Mouse (Mus musculus) thymus, postnatal 36 days (tissue): ENCODE measurements around the gene Rnf43.

Experiments used
- DNase-seq, 2 experiments: peaks; one replicate each; pipeline ENCODE4 v3.0.0; 2022; ENCODE audit warnings: mixed read lengths in 2 of 2

Rnf43 gene

DNA sequence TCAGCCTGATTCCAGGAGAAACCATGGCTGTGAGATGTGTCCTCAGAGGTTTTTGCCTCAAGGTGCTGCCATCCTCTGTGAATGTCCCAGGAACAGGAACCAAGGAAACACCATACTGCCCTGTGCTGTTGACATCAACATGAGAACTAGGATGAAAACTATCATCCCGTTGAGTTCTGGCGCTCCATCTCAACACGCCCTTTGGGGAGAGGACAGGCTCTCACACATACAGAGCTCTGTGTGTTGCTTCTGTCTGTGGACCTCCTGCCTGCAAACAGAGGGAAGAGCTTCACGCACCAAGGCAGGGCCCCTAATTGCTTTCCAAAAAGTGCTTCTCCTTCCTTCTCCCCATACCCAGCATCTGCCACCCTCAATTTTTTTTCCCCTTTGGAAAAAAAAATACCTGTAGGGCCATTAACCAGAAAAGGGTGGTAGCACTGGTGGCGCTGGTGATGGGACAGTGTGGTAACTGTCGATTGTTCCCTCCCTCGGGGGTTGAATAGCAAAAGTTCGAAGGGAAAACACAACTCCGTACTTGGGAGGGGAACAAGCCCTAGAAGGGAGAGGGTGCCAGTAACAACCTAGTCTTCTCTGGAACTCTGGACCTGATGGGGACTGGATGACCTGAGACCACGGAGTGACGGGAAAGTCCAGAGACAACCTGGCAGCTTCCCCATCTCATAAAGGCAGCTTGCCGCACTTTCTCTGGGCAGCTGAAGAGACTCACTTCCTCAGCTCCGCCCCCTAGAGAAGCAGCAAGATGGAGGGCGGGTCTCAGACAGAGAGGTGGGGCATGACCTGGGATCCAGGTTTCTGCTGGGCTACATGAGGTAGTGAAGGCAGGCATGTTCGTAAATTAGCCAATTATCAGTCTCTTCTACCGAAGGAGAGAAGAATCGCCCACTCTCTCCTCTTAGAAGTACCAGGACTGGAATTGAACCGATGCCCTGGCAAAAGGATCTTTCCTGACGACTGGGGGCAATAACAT lies 85.9 kb downstream of the Rnf43 start:
- DNase-seq, result peak; percentile 87 to 92

DNA sequence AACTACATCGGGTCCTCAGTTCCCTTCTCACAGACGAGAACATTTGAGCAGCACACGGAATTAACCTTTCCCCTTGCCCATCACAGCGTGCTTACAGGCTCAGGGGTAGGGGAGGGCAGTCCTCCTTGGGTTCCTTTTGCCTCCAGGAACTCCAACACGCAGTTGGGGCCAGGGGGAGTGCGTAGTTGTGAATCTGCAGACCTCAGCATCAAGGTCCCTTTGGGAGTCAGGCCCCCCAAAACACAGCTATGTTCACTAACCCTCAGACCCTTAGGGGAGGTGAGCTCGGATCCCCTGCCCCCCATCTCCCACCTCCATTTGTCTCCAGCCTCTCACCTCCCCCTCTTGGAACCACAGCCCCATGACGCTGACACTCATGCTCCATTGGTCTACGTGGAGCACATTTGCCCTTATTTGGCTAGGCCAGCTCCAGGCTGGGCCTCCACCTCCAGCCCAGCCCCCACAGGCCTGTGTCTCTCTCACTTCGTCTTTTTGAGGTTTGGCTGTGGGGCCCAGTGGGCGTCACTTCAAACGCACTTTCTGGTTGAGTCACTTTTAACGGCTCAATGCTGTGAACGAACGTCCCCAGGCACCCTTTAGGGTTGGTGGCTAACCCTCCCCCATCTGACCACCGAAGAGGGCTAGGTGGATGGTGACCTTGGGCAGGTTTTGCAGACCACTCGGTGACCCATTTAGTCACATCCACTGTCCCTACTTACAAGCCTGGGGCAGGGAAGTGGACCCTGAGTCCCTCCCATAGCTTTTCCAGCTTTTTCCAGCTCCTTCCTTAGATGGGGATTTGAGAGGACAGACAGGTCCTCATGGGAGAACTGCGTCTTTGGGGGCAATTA lies 86.9 kb downstream of the Rnf43 start:
- DNase-seq, result peak; percentile 91 to 96

DNA sequence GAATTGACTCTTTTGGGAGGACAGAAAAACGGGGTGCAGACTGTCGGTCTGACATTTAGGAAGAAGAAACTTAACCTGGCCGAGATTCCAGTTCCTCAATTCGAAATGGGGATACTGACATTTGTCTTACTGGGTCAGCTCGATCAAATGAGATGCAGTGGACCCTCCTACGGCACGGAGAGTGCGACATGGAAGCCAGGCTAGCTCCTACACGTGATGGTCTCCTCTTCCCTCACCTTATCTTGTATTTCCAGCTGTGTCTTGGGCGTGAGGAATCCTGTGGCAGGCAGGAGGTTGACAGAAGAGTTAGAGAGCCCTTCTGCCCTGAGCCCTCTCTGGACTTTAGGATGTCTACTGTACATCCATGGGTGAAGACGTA lies 87.5 kb downstream of the Rnf43 start:
- peak; percentile 45 to 57 for DNase-seq

DNA sequence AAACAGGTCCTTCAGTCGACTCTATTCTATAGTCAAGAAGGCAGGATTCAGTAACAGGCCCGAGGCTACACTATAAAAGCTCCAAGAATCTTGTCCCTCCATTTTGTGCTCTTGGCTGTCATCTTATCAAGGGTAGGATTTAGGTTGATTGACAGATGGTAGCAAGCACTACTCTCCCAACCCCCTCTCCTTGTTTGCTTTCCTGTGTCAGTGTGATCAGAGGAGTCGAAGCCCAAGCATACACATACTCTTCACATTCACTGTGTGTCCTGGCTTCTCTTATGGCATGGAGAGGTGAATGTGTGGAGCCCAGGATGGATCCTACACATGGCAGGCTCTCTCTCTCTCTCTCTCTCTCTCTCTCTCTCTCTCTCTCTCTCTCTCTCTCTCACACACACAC lies 88.0 kb downstream of the Rnf43 start:
- peak; percentile 60 to 61 for DNase-seq

DNA sequence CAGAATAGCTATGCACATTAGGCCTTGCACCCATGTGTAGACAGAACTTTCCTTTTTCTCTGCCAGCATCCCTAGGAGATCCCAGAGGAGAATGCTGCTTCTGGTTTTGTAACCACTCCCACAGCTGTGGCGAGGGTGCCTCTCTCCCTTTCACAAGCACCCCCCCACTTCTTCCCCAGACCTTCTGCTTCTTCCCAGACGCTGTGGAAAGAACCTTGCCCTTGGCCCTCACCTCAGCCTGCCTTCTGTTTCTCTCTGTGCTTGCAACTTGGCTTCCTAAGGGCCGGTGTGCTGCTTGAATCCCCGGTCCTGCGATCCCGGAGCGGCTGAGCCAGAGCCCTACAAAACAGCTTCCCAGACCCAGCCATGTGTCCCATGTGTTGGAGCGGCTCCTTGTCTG lies 88.5 kb downstream of the Rnf43 start:
- DNase-seq, result peak; percentile 63 to 69

DNA sequence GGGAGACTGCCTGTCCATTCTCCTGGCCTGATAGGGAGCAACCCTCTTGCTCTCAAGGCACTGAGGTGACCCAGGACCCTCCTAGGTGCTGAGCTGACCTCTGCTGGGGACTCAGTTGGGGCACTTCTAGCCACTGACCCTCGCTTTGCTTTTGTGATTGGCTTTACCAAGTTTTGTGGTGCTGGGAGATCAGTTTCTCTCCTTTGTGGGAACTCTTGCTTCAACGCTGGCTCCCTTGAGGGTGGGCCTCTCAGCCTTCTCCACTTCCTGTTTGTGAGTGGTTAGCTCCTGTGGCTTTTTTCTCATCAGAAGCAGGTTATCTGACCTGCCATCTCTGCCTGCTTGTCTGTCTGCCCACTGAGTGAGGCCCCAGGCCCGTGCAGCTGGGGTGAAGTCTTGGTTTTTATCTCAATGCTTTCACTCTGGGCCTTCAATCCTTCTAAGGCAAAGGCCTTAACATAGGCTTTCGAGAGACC lies 89.0 kb downstream of the Rnf43 start:
- peak; percentile 82 to 90 for DNase-seq

DNA sequence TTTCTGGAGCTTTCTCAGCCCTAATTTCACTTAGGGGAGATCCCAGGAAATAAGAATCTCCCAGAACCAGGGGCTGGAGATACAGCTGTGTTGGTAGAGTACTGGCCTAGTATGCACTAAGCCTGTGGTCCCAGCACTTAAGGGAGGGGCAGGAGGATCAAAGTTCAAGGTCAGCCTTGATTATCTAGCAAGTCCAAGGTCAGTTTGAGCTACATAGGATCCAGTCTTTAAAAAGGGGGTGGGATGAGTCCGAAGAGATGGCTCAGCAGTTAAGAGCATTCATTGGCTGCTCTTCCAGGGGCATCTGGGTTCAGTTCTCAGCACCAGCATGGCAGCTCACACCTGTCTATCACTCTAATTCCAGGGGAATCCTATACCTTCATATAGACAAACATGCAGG lies 89.8 kb downstream of the Rnf43 start:
- no peak for DNase-seq

DNA sequence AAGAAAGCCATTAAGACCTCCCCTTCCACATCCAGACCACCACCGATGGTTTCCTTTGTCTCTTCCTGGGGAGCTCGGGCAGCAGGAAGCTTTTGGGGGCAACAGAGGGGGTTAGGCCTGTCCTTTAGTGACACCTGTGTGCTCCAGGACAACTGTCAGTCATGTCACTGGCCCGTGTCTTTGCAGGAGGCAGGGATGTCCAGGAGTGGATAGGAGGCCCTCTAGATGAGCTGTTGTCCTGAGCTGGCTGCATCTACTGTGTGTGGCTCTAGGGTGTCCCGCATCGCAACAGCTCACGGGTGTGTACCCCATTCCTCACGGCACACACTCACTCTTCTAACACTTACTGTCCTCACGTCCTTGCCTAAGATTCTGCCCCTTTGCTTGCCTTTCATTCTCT lies 90.7 kb downstream of the Rnf43 start:
- DNase-seq, result peak; percentile 52 to 62

DNA sequence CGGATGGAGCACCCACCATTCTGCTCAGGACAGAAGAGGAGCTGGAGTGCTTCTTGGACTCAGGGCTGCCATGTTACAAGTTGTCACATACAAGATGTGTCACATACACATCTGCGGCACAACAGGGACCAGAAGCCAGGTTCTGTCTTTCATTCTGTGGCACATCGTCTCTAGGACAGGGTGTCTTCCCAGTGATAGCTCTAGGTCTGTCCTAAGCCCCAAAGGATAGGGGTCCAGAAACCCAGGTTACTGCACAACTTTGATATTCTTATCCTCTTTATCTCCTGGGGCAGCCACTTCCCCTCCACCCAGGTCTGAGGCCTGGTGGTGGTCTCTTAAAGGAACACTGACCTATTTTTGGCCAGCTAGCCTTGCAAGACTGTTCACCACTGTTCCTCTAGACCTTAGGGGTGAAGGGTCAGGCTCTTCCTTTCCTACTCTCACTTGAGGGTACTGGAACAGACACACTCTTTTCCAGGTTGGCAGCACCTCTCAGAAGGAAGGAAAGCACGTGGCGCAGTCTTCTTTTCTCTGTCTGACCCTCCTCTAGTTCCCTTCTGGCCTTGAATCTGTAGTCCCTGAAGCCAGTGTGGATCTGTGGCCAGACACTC lies 91.5 kb downstream of the Rnf43 start:
- peak; percentile 54 to 55 for DNase-seq

DNA sequence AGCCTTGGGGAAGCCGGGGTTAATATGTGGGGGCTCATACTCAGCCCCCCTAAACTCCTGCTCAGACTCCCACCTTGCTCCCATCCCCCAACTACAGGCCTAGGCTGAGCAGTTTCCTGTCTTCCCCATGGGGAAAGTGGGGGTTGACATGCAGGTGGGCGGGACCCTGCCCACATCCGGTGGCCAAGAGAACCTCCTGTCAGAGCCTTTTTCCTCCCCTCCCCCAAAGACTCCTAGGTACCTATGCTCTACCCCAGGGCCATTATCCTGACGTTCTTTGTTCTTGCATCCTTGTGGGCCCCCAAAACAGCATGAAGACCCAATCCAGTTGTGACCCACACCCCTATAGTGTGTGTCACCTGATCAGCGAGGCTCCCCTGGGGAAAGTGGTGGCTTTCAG lies 92.1 kb downstream of the Rnf43 start:
- peak; percentile 92 to 96 for DNase-seq

DNA sequence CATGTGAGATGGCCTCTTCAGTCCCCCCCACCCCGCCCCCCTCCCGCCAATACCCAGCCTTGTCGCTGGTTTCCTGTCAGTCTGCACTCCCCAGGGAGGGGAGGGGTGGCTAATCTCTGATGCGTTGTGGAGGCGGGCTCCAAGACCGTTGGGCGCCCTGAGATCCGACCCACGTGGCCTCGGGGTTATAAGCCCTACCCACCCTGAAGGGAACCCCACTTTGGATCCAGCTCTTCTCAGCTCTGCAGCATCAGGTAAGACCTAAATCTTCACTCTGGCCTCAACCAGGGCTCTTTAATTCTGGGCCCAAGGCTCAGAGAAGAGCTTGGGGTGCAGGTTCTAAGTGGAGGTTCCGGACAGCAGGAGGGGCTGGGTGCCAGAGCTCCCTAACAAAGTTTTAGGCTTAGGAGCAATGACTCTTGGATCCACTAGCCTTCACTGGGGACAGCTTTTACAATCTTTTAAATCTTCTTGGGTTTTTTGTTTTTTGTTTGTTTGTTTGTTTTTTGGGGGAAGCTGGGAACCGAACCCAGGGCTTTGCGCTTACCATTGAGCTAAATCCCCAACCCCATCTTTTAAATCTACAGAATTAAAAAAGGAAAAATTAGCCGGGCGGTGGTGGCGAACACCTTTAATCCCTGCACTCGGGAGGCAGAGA lies 93.0 kb downstream of the Rnf43 start:
- peak; percentile 96 to 99 for DNase-seq

DNA sequence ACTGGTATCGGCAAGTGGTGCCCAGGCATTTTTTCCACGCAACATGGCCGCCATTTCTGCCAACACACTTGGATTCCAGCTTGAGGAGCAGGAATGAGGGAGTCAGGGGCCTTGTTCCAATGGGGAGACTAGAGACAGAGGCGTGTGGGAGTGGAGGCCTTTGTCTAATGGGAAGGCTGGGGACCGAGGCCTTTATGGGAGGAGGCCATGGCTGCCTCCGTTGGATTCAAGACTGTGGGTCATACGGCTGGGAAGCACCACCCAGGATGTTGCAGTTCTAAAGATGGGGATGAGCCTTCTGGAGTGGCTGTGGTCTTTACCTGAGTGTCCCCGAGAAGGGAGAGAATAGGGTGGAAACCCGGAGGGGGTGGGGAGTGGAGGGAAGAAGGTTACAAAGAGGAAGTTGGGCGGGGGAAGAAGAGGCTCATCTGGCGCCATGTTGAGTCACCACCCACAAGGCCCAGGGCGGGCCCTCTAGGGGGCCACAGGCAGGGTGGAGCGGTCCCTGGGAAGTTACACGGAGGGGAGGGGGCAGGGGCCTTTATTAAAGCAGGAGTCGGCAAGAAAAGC lies 93.8 kb downstream of the Rnf43 start:
- peak; percentile 84 to 89 for DNase-seq

DNA sequence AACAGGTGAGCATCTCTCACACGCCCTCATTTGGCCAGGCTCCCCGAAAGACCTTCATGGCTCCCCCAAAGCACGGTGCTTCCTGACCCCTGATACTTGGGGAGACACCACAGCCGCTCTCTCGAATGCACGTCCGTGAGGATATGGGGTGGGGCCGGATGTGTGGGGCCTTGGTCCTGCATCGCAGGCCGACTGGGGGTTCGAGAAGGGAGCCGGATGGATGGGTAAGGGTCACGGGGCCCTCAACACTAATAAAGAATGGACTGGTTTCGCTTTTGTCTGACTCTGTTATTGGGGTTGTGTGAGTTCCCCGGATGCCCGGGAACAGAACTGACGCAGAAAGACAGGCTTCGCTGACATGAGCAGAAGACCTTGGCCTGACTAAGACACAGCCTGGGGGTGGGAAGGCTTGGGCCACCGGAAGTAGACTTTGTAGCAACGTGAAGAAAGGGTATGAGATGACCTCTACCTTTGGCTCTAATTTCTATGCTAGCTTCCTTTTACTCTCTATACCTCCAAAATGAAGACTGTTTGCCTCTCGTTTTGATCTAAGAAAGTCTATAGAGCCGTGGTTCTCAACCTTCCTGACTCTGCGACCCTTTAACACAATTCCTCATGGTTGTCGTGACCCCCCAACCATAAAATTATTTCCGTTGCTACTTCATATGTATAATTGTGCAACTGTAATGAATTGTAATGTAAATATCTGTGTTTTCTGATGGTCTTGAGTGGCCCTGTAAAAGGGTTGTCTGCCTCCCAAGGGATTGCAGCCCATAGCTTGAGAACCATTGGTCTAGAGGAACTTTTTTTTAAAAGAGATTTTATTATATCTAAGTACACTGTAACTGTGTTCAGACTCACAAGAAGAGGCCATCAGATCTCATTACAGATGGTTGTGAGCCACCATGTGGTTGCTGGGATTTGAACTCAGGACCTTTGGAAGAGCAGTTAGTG lies 94.8 kb downstream of the Rnf43 start:
- DNase-seq, result peak; percentile 68 to 75

DNA sequence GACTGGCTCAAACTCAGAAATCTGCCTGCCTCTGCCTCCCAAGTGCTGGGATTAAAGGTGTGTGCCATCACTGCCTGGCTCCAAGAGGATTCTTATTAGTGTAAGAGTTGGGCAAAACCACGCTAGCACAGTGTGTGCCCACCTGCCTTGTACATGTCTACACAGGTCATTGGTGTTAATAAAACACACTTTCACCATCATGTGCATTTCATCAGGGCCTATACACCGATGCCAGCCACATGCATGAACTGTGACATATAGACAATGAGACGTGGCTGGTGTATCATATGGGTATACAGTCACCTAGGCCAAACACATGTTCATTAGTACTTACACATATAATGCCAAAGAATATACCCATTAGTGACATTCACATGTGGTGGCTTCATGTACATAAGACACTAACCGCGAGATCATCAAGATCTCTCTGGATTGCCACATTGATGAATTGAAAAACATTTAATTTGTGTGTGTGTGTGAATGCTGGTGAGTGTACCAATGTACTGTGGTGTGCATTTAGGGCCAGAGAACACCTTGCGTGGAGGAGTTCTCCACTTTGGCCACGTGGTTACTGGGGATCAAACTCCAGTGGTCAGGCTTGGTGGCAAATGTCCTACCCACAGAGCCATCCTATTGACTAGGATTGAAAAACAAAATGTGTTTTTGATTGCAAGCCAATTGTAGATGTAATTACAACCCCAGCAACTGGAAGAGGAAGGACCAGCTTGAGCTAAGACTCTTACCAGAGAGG lies 95.8 kb downstream of the Rnf43 start:
- DNase-seq, result peak in 1 of 2 experiments; percentile 39

DNA sequence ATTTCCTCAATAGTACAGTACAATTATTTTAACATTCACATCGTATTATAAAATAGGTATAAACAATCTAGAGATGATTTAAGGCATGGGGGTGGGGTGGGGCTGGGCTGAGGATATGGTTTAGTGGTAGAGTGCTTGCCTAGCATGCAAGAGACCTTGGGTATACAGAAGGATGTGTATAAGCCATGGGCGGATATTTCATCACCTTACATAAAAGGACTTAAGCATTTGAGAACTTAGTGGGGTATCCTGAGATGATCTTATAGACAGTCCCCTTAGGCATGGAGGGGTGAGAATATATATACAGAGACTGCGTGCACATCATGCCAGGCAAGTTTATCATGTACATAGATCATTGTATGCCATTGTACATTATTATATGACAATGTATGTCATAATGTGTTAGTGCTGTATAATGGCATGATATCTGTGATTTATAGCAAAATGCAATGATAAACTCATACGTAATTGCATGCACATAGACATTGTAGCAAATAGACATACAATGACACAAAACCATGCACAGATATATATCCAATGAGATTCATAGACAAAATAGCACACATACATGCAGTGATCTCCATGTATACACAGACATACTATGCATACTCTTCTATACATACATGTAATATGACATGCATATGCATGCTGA lies 96.6 kb downstream of the Rnf43 start:
- DNase-seq, result no peak

DNA sequence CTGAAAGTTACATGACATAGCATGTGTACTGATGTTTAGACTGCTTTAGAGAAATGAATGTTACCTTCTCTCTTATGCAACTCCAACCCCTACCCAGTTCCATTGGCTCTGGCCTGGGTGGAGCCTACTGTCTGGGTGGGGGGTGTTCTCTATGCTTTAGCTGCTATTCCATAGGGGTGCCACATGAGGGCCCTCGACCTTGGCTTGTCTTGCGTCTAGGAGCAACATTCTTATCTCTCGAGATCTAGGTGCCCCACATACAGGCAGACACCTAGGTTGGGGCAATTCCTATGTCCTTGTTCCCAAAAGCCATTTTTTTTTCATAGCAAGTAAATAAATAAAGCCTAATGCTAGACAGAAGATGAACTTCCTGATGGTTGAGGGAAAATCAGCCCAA lies 97.1 kb downstream of the Rnf43 start:
- peak; percentile 82 to 90 for DNase-seq

DNA sequence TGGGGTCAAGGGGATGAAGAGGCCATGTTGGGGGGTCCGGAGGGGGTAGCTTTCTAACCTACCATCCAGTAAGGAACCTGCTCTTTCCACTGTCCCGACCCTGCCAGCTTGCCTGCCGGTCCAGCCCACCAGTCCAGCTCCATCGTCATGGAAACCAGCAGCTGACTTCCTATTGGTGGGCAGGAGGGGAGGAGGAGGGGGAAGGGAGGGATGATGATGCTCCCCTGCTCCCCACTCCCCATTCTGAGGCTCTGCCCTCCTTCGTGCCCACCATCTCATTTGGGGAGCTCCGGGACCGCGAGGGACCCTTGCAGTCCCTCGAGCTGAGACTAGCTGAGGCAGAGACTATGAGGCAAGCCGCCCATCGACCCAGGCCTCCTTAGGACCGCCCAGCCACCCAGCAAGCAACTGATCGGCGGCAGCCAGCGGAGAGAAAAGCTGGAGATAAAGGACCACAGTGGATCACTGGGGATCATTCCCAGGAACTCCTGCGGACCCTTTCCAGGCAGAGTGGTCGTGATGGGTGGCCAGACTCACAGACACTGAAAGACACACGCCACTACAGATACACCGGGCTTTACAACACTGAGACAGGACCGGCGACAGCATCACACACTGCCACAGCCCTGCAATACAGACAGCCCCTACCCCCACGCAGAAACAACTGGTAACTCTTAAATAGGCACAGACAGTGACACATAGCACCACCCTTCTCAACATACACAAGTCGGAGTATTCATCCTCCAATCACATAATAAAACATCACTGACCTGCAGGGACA lies 98.0 kb downstream of the Rnf43 start, which contains the start of gene Tspoap1:
Tspoap1 (plus strand) TSS at position 241 of the 781 bp plus-strand sequence.
- peak; percentile 29 to 66 for DNase-seq

DNA sequence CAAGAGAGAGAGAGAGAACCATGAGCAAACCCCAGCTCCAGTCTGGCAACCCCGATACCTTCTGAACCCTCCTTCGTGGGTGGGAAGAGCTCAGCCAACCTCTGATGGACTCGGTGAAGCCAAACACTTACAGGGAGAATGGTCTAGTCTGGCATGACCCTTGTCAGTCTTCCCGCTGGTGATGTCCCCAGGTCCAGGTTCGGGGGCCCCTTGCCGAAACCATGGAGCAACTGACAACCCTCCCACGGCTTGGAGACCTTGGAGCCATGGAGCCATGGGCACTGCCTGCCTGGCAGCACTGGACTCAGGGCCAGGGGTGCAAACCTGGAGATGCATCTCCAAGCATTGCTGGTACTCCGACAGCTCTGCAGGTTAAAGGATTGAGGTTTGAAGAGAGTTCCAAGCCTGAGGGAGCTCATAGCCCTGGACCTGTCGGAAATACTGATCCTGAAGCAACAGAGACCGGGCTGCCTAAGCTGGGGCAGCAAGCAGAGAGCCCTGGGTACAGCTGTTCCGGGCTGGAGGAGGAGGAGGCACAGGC lies 98.7 kb downstream of the Rnf43 start:
- no peak for DNase-seq
